Mouse (Mus musculus): Measurements from ENCODE around the gene Ell3. TPM values are rescaled to one million over a fixed set of nuclear protein-coding genes. Genes with fewer than 3 reads are reported as not detected.

Gene Ell3
- total RNA-seq, 2 experiments from 2014 or later, result not detected

Small RNA genes within 50 kb of the gene (microRNA-seq; reads per million reads assigned to microRNA genes)
- gene Gm22953, result not detected

Other genes starting within 250 kb of the Ell3 start
- 10 to 100 TPM; 17.3 to 22.7 TPM for gene Trp53bp1, start 172.9 kb downstream of the Ell3 start, total RNA-seq (2021)
- 10 to 100 TPM in 1 of 2 experiments, 1 to 10 TPM in 1; 4.7 to 13.4 TPM for gene Map1a, start 154.7 kb downstream of the Ell3 start, total RNA-seq (2021)
- 100 to 1,000 TPM; 107 to 127 TPM for gene Ppip5k1, start 88.9 kb downstream of the Ell3 start, total RNA-seq (2021)
- not detected for gene Ckmt1, start 86.6 kb downstream of the Ell3 start, total RNA-seq (2021)
- under 1 TPM in 1 of 2 experiments, not detected in 1; 0.09 TPM for gene Strc, start 57.1 kb downstream of the Ell3 start, total RNA-seq (2021)
- gene Pdia3, start 30.5 kb downstream of the Ell3 start, total RNA-seq (2021), result 10 to 100 TPM; 28.3 to 39.1 TPM
- 1 to 10 TPM; 1.7 to 1.8 TPM for gene Catsper2, start 30.5 kb downstream of the Ell3 start, total RNA-seq (2021)
- gene Serf2, start 4.9 kb upstream of the Ell3 start, total RNA-seq (2021), result 100 to 1,000 TPM; 334 to 355 TPM
- 10 to 100 TPM; 10.9 to 15.1 TPM for gene Hypk, start 9.0 kb upstream of the Ell3 start, total RNA-seq (2021)
- not detected for gene Serinc4, start 12.5 kb upstream of the Ell3 start, total RNA-seq (2021)
- gene Mfap1b, start 29.8 kb upstream of the Ell3 start, total RNA-seq (2021), result 10 to 100 TPM; 23.5 to 24.5 TPM
- gene Mfap1a, start 62.4 kb upstream of the Ell3 start, total RNA-seq (2021), result 10 to 100 TPM; 17.9 to 19.2 TPM
- gene Wdr76, start 62.4 kb upstream of the Ell3 start, total RNA-seq (2021), result 1 to 10 TPM; 1.4 to 1.5 TPM

Measured in gastrocnemius, adult 18-20 months (tissue).